ENCODE assay signal across 21 mouse cellular contexts in genomic region chr1:165737451-165737850, GRCm38 (mm10). TPM values are rescaled to one million over a fixed set of nuclear protein-coding genes. Genes with fewer than 3 reads are reported as not detected.
DNase-seq lines count a peak whose midpoint lies in the region; ATAC-seq and TF ChIP-seq lines count a peak whose summit lies in the region.
"Had no signal": no experiment of that assay in that cellular context is flagged by ENCODE, and none has a peak within 500 bp of the region (broad histone marks: within the 10 kb centered on the region; RNA-seq: fewer than 3 reads in every experiment).

No protein-coding gene starts in this region.

- 49% methylated on average over 5 of the region's 5 CpGs for WGBS in forebrain, embryonic 11.5 days
- 62% methylated on average over 5 of the region's 5 CpGs for WGBS in forebrain, embryonic 10.5 days
- 55% methylated on average over 5 of the region's 5 CpGs for whole genome bisulfite sequencing in liver, postnatal 0 days (ENCODE audit: insufficient replicate concordance)
- WGBS in midbrain, embryonic 16.5 days = 36% methylated on average over 5 of the region's 5 CpGs
- 37% methylated on average over 5 of the region's 5 CpGs for WGBS in midbrain, embryonic 13.5 days

- no peak for TF ChIP-seq CTCF in liver, postnatal 0 days (IDR thresholded peaks at IDR 0.05; ENCODE audit: low read depth)

- no peaks in the 10 kb centered on the region for H3K27me3 ChIP-seq in forebrain, embryonic 11.5 days (ENCODE audit: control insufficient read depth, insufficient read depth, low read length)
- H3K27me3 ChIP-seq in forebrain, embryonic 10.5 days (ENCODE audit: poor library complexity, severe bottlenecking) = 0 out of 2 replicates have a peak, but pooled peaks cover 7% of the 10 kb centered on the region
- no peaks in the 10 kb centered on the region for H3K27me3 ChIP-seq in liver, postnatal 0 days (ENCODE audit: insufficient read depth, low read length)
- no peaks in the 10 kb centered on the region for H3K27me3 ChIP-seq in midbrain, embryonic 16.5 days (ENCODE audit: control insufficient read depth, insufficient read depth, low read depth, low read length)
- H3K27me3 ChIP-seq in midbrain, embryonic 13.5 days = no peaks in the 10 kb centered on the region
- H3K27me3 ChIP-seq: embryonic facial prominence, embryonic 15.5 days; forebrain, embryonic 12.5 days; heart, embryonic 12.5 days; neural tube, embryonic 13.5 days had no signal

- ATAC-seq in forebrain, embryonic 11.5 days (replicated peaks; ENCODE audit: low FRiP score) = no peak
- ATAC-seq in liver, postnatal 0 days = 0 out of 2 replicates have a peak, but pooled peaks have one; percentile 19
- ATAC-seq in midbrain, embryonic 16.5 days = 0 out of 2 replicates have a peak, but pooled peaks have one; percentile 39
- no peak for ATAC-seq in midbrain, embryonic 13.5 days
- ATAC-seq in erythroblast, adult 5-6 weeks (replicated peaks; ENCODE audit: low FRiP score, poor library complexity, severe bottlenecking) = no peak
- ATAC-seq: intestine, embryonic 16.5 days had no signal

- no peak overlapping the region for H3K9ac ChIP-seq in forebrain, embryonic 11.5 days (ENCODE audit: low read length)
- H3K9ac ChIP-seq in liver, postnatal 0 days (replicated peaks) = no peak overlapping the region
- H3K9ac ChIP-seq in midbrain, embryonic 16.5 days (ENCODE audit: low read depth, low read length) = no peak overlapping the region
- no peak overlapping the region for H3K9ac ChIP-seq in midbrain, embryonic 13.5 days (replicated peaks)
- H3K9ac ChIP-seq: embryonic facial prominence, embryonic 15.5 days; forebrain, embryonic 12.5 days; heart, embryonic 12.5 days; hindbrain, embryonic 15.5 days had no signal

- H3K4me2 ChIP-seq in forebrain, embryonic 11.5 days (ENCODE audit: low read depth, low read length, severe bottlenecking) = no peak overlapping the region
- H3K4me2 ChIP-seq in liver, postnatal 0 days (ENCODE audit: low read depth, low read length) = no peak overlapping the region
- no peak overlapping the region for H3K4me2 ChIP-seq in midbrain, embryonic 16.5 days (ENCODE audit: low read length)
- H3K4me2 ChIP-seq in midbrain, embryonic 13.5 days (replicated peaks) = no peak overlapping the region
- H3K4me2 ChIP-seq: embryonic facial prominence, embryonic 15.5 days; forebrain, embryonic 12.5 days; heart, embryonic 12.5 days; hindbrain, embryonic 15.5 days; neural tube, embryonic 13.5 days had no signal

- H3K36me3 ChIP-seq in forebrain, embryonic 11.5 days (ENCODE audit: control insufficient read depth, insufficient read depth, low read length) = no peaks in the 10 kb centered on the region
- no peaks in the 10 kb centered on the region for H3K36me3 ChIP-seq in forebrain, embryonic 10.5 days (replicated peaks)
- H3K36me3 ChIP-seq in liver, postnatal 0 days (replicated peaks; ENCODE audit: insufficient read depth, low read length) = no peaks in the 10 kb centered on the region
- H3K36me3 ChIP-seq in midbrain, embryonic 16.5 days (ENCODE audit: control insufficient read depth, insufficient read depth, low read length) = no peaks in the 10 kb centered on the region
- no peaks in the 10 kb centered on the region for H3K36me3 ChIP-seq in midbrain, embryonic 13.5 days
- H3K36me3 ChIP-seq: embryonic facial prominence, embryonic 15.5 days; forebrain, embryonic 12.5 days; heart, embryonic 12.5 days; hindbrain, embryonic 15.5 days; neural tube, embryonic 13.5 days had no signal

- no peak overlapping the region for H3K4me3 ChIP-seq in forebrain, embryonic 11.5 days (ENCODE audit: low read depth, low read length)
- no peak overlapping the region for H3K4me3 ChIP-seq in forebrain, embryonic 10.5 days
- no peak overlapping the region for H3K4me3 ChIP-seq in liver, postnatal 0 days (ENCODE audit: low read depth, low read length)
- H3K4me3 ChIP-seq in midbrain, embryonic 16.5 days (ENCODE audit: low read depth, low read length) = no peak overlapping the region
- H3K4me3 ChIP-seq in midbrain, embryonic 13.5 days (replicated peaks) = no peak overlapping the region
- H3K4me3 ChIP-seq: embryonic facial prominence, embryonic 15.5 days; forebrain, embryonic 12.5 days; gastrocnemius, adult 2 months; heart, embryonic 12.5 days; hindbrain, embryonic 15.5 days; left cerebral cortex, adult 2 months; neural tube, embryonic 13.5 days had no signal

- H3K4me1 ChIP-seq in forebrain, embryonic 11.5 days (replicated peaks; ENCODE audit: control insufficient read depth, insufficient read depth, low read length) = no peaks in the 10 kb centered on the region
- H3K4me1 ChIP-seq in forebrain, embryonic 10.5 days = peaks cover 8% of the 10 kb centered on the region
- no peaks in the 10 kb centered on the region for H3K4me1 ChIP-seq in liver, postnatal 0 days (ENCODE audit: insufficient read depth)
- H3K4me1 ChIP-seq in midbrain, embryonic 16.5 days (ENCODE audit: control insufficient read depth, insufficient read depth, low read length) = peaks cover 5% of the 10 kb centered on the region; the same call in 1 of the 2 replicates
- peaks cover 4% of the 10 kb centered on the region; the same call in 1 of the 2 replicates for H3K4me1 ChIP-seq in midbrain, embryonic 13.5 days (replicated peaks)
- H3K4me1 ChIP-seq: neural tube, embryonic 13.5 days had no signal

- intact Hi-C loops in heart, postnatal 25 days (cut with DNase I) = loop anchor here (2.0 kb wide), 1 partner anchor 155 kb away; no protein-coding TSS in a partner anchor

- no peaks in the 10 kb centered on the region for H3K9me3 ChIP-seq in forebrain, embryonic 11.5 days (ENCODE audit: control insufficient read depth, low read length)
- no peaks in the 10 kb centered on the region for H3K9me3 ChIP-seq in forebrain, embryonic 10.5 days
- no peaks in the 10 kb centered on the region for H3K9me3 ChIP-seq in liver, postnatal 0 days (ENCODE audit: low read length)
- H3K9me3 ChIP-seq in midbrain, embryonic 16.5 days (replicated peaks; ENCODE audit: control insufficient read depth, low read length, poor library complexity, severe bottlenecking) = no peaks in the 10 kb centered on the region
- H3K9me3 ChIP-seq in midbrain, embryonic 13.5 days = no peaks in the 10 kb centered on the region
- H3K9me3 ChIP-seq: embryonic facial prominence, embryonic 15.5 days; forebrain, embryonic 12.5 days; heart, embryonic 12.5 days; hindbrain, embryonic 15.5 days; neural tube, embryonic 13.5 days had no signal

- TF ChIP-seq EP300 in liver, postnatal 0 days (IDR thresholded peaks at IDR 0.05; ENCODE audit: low read depth) = no peak

- peak; percentile 30 for DNase-seq in forebrain, embryonic 11.5 days (ENCODE audit: low spot score)
- no peak for DNase-seq in forebrain, embryonic 10.5 days (ENCODE audit: extremely low spot score, low spot score)
- DNase-seq in liver, postnatal 0 days = no peak
- no peak for DNase-seq in liver
- DNase-seq in heart, postnatal 25 days (ENCODE audit: low spot score) = no peak
- DNase-seq: adrenal gland, adult 2 months; cerebellum, postnatal 10 days; gastrocnemius, adult 2 months; heart, postnatal 14 days; kidney, postnatal 36 days; left cerebral cortex, postnatal 4 days had no signal

- H3K27ac ChIP-seq in forebrain, embryonic 11.5 days (ENCODE audit: low read depth, low read length) = no peak overlapping the region
- no peak overlapping the region for H3K27ac ChIP-seq in forebrain, embryonic 10.5 days
- peak overlapping the region; percentile 60; the same call in 1 of the 2 replicates for H3K27ac ChIP-seq in liver, postnatal 0 days (ENCODE audit: low read depth)
- H3K27ac ChIP-seq in midbrain, embryonic 16.5 days (ENCODE audit: low read length) = no peak overlapping the region
- H3K27ac ChIP-seq in midbrain, embryonic 13.5 days = no peak overlapping the region
- H3K27ac ChIP-seq: embryonic facial prominence, embryonic 15.5 days; forebrain, embryonic 12.5 days; gastrocnemius, adult 2 months; hindbrain, embryonic 15.5 days; left cerebral cortex, adult 2 months; neural tube, embryonic 13.5 days had no signal

RNA-seq across cellular contexts. Expression of gene Creg1, which starts 26.1 kb away (rescaled TPM):
- 28.9 and 35.3 TPM in 2 replicates for polyA plus RNA-seq in forebrain, embryonic 11.5 days (2014; fragmentation: Nextera tagmentation; extraction: Ambion mirVana)
- polyA plus RNA-seq in forebrain, embryonic 10.5 days (2016; fragmentation: Nextera tagmentation; extraction: Ambion mirVana) = 33.7 and 34.3 TPM in 2 replicates
- polyA plus RNA-seq in liver, postnatal 0 days (2015; fragmentation: Nextera tagmentation; extraction: Ambion mirVana) = 289 and 305 TPM in 2 replicates
- polyA plus RNA-seq in midbrain, embryonic 16.5 days (2015; fragmentation: Nextera tagmentation; extraction: Ambion mirVana) = 32.6 and 33.9 TPM in 2 replicates
- 21.7 and 23.8 TPM in 2 replicates for polyA plus RNA-seq in midbrain, embryonic 13.5 days (2015; fragmentation: Nextera tagmentation; extraction: Ambion mirVana)
- total RNA-seq in heart, postnatal 25 days (2021) = 10 to 100 TPM; 64.4 to 68.6 TPM
- total RNA-seq in erythroblast, adult 5-6 weeks (2015; ENCODE audit: low replicate concordance) = 921 and 924 TPM in 2 replicates
- 849 and 890 TPM in 2 replicates for total RNA-seq in erythroblast, adult 5-6 weeks (2017; ENCODE audit: low replicate concordance)

RNA-seq across cellular contexts. Expression of gene Rcsd1, which starts 27.9 kb away (rescaled TPM):
- polyA plus RNA-seq in forebrain, embryonic 11.5 days (2014; fragmentation: Nextera tagmentation; extraction: Ambion mirVana) = 6.4 and 7.2 TPM in 2 replicates
- polyA plus RNA-seq in forebrain, embryonic 10.5 days (2016; fragmentation: Nextera tagmentation; extraction: Ambion mirVana) = 8.3 and 8.4 TPM in 2 replicates
- 14.6 and 15.0 TPM in 2 replicates for polyA plus RNA-seq in liver, postnatal 0 days (2015; fragmentation: Nextera tagmentation; extraction: Ambion mirVana)
- 7.8 and 7.9 TPM in 2 replicates for polyA plus RNA-seq in midbrain, embryonic 16.5 days (2015; fragmentation: Nextera tagmentation; extraction: Ambion mirVana)
- polyA plus RNA-seq in midbrain, embryonic 13.5 days (2015; fragmentation: Nextera tagmentation; extraction: Ambion mirVana) = 8.0 and 8.3 TPM in 2 replicates
- 10 to 100 TPM; 79.6 to 81.5 TPM for total RNA-seq in heart, postnatal 25 days (2021)
- total RNA-seq in erythroblast, adult 5-6 weeks (2015; ENCODE audit: low replicate concordance) = 20.0 and 25.5 TPM in 2 replicates
- total RNA-seq in erythroblast, adult 5-6 weeks (2017; ENCODE audit: low replicate concordance) = 27.2 and 29.6 TPM in 2 replicates

RNA-seq across cellular contexts. Expression of gene Cd247, which starts 51.0 kb away (rescaled TPM):
- polyA plus RNA-seq in forebrain, embryonic 11.5 days (2014; fragmentation: Nextera tagmentation; extraction: Ambion mirVana) = 1.7 and 2.5 TPM in 2 replicates
- 1.2 and 1.4 TPM in 2 replicates for polyA plus RNA-seq in forebrain, embryonic 10.5 days (2016; fragmentation: Nextera tagmentation; extraction: Ambion mirVana)
- polyA plus RNA-seq in liver, postnatal 0 days (2015; fragmentation: Nextera tagmentation; extraction: Ambion mirVana) = 0.13 and 0.43 TPM in 2 replicates
- polyA plus RNA-seq in midbrain, embryonic 16.5 days (2015; fragmentation: Nextera tagmentation; extraction: Ambion mirVana) = 1.2 and 1.3 TPM in 2 replicates
- 1.6 and 2.2 TPM in 2 replicates for polyA plus RNA-seq in midbrain, embryonic 13.5 days (2015; fragmentation: Nextera tagmentation; extraction: Ambion mirVana)
- total RNA-seq in heart, postnatal 25 days (2021) = under 1 TPM; 0.39 to 0.60 TPM
- total RNA-seq in erythroblast, adult 5-6 weeks (2015; ENCODE audit: low replicate concordance) = 1.0 TPM in 1 of 2 replicates, not detected in the other
- 0.68 and 4.2 TPM in 2 replicates for total RNA-seq in erythroblast, adult 5-6 weeks (2017; ENCODE audit: low replicate concordance)
- total RNA-seq: left cerebral cortex, adult 2 months had no signal

Comparison
In these comparisons a context has a peak if more than half of its experiments do, and no peak if none do; other contexts are left out.
1. ATAC-seq: peak in liver, postnatal 0 days (single experiment) and midbrain, embryonic 16.5 days (single experiment); none in forebrain, embryonic 11.5 days (single experiment), midbrain, embryonic 13.5 days (single experiment) and erythroblast, adult 5-6 weeks (single experiment).